Mouse (Mus musculus): ENCODE results near the gene Fbln1. TPM values are rescaled to one million over a fixed set of nuclear protein-coding genes. Genes with fewer than 3 reads are reported as not detected.

The Fbln1 gene
- polyA plus RNA-seq, 1 experiment, result not detected

- H3K4me3 ChIP-seq (ENCODE audit: insufficient read depth, low read depth, low read length), result no peak overlapping the region
- TF ChIP-seq CTCF (IDR thresholded peaks at IDR 0.05; ENCODE audit: insufficient read depth, low read depth, low read length), result no peak
- TF ChIP-seq POLR2A (IDR thresholded peaks at IDR 0.05; ENCODE audit: insufficient read depth, low read depth, low read length), result no peak
- no peak overlapping the region for H3K27ac ChIP-seq (ENCODE audit: insufficient read depth, low read depth, low read length)
- WGBS, result 70% methylated on average over 14 of the region's 14 CpGs
- H3K4me1 ChIP-seq (ENCODE audit: control insufficient read depth, insufficient read depth, low read length), result peaks cover 6% of the 10 kb centered on the region
Measured at GRCm38 (mm10) chr15:85200446-85201289, 5.1 kb upstream of the Fbln1 start.

GRCm38 (mm10) chr15:85202199-85202598 is 3.5 kb upstream of the Fbln1 start:
- no peak overlapping the region for H3K4me3 ChIP-seq (ENCODE audit: insufficient read depth, low read depth, low read length)
- WGBS, result 90% methylated on average over 9 of the region's 9 CpGs
- no peak for TF ChIP-seq POLR2A (IDR thresholded peaks at IDR 0.05; ENCODE audit: insufficient read depth, low read depth, low read length)
- no peak overlapping the region for H3K27ac ChIP-seq (ENCODE audit: insufficient read depth, low read depth, low read length)
- peaks cover 15% of the 10 kb centered on the region for H3K4me1 ChIP-seq (ENCODE audit: control insufficient read depth, insufficient read depth, low read length)

GRCm38 (mm10) chr15:85202787-85203186 is 3.0 kb upstream of the Fbln1 start:
- Histone ChIP-seq H3K4me1 (ENCODE audit: control insufficient read depth, insufficient read depth, low read length) (peaks cover 21% of the 10 kb centered on the region), H3K4me3 (ENCODE audit: insufficient read depth, low read depth, low read length) (no peak overlapping the region), H3K27ac (ENCODE audit: insufficient read depth, low read depth, low read length) (no peak overlapping the region)
- 70% methylated on average over 5 of the region's 5 CpGs for WGBS
- TF ChIP-seq CTCF (IDR thresholded peaks at IDR 0.05; ENCODE audit: insufficient read depth, low read depth, low read length) (no peak), POLR2A (IDR thresholded peaks at IDR 0.05; ENCODE audit: insufficient read depth, low read depth, low read length) (no peak)

- 90% methylated on average over 8 of the region's 8 CpGs for WGBS
- TF ChIP-seq CTCF (IDR thresholded peaks at IDR 0.05; ENCODE audit: insufficient read depth, low read depth, low read length) (no peak), POLR2A (IDR thresholded peaks at IDR 0.05; ENCODE audit: insufficient read depth, low read depth, low read length) (no peak)
- Histone ChIP-seq H3K4me1 (ENCODE audit: control insufficient read depth, insufficient read depth, low read length) (peaks cover 29% of the 10 kb centered on the region), H3K27ac (ENCODE audit: insufficient read depth, low read depth, low read length) (no peak overlapping the region), H3K4me3 (ENCODE audit: insufficient read depth, low read depth, low read length) (no peak overlapping the region)
Measured at GRCm38 (mm10) chr15:85204383-85204782, 1.4 kb upstream of the Fbln1 start.

GRCm38 (mm10) chr15:85206703-85207075 is 940 bp downstream of the Fbln1 start:
- no peak for TF ChIP-seq POLR2A (IDR thresholded peaks at IDR 0.05; ENCODE audit: insufficient read depth, low read depth, low read length)
- no peak for TF ChIP-seq CTCF (IDR thresholded peaks at IDR 0.05; ENCODE audit: insufficient read depth, low read depth, low read length)
- Histone ChIP-seq H3K4me1 (ENCODE audit: control insufficient read depth, insufficient read depth, low read length) (peaks cover 26% of the 10 kb centered on the region), H3K4me3 (ENCODE audit: insufficient read depth, low read depth, low read length) (no peak overlapping the region), H3K27ac (ENCODE audit: insufficient read depth, low read depth, low read length) (no peak overlapping the region)
- 61% methylated on average over 3 of the region's 3 CpGs for WGBS

GRCm38 (mm10) chr15:85207081-85207480 is 1.3 kb downstream of the Fbln1 start:
- H3K27ac ChIP-seq (ENCODE audit: insufficient read depth, low read depth, low read length), result peak overlapping the region; percentile 40; the same call in 1 of the 2 replicates
- H3K4me1 ChIP-seq (ENCODE audit: control insufficient read depth, insufficient read depth, low read length), result peaks cover 26% of the 10 kb centered on the region
- 55% methylated on average over 3 of the region's 3 CpGs for WGBS
- TF ChIP-seq CTCF (IDR thresholded peaks at IDR 0.05; ENCODE audit: insufficient read depth, low read depth, low read length) (no peak), POLR2A (IDR thresholded peaks at IDR 0.05; ENCODE audit: insufficient read depth, low read depth, low read length) (no peak)
- H3K4me3 ChIP-seq (ENCODE audit: insufficient read depth, low read depth, low read length), result no peak overlapping the region

- TF ChIP-seq POLR2A (IDR thresholded peaks at IDR 0.05; ENCODE audit: insufficient read depth, low read depth, low read length) (no peak), CTCF (IDR thresholded peaks at IDR 0.05; ENCODE audit: insufficient read depth, low read depth, low read length) (no peak)
- Histone ChIP-seq H3K27ac (ENCODE audit: insufficient read depth, low read depth, low read length) (peak overlapping the region; percentile 40; the same call in 1 of the 2 replicates), H3K4me1 (ENCODE audit: control insufficient read depth, insufficient read depth, low read length) (peaks cover 26% of the 10 kb centered on the region), H3K4me3 (ENCODE audit: insufficient read depth, low read depth, low read length) (no peak overlapping the region)
- WGBS, result 42% methylated on average over 2 of the region's 2 CpGs
Measured at GRCm38 (mm10) chr15:85207763-85208162, 2.0 kb downstream of the Fbln1 start.

- 10% methylated on average over 10 of the region's 10 CpGs for WGBS
- TF ChIP-seq POLR2A (IDR thresholded peaks at IDR 0.05; ENCODE audit: insufficient read depth, low read depth, low read length), result no peak
- no peak for TF ChIP-seq CTCF (IDR thresholded peaks at IDR 0.05; ENCODE audit: insufficient read depth, low read depth, low read length)
- Histone ChIP-seq H3K4me1 (ENCODE audit: control insufficient read depth, insufficient read depth, low read length) (peaks cover 26% of the 10 kb centered on the region), H3K27ac (ENCODE audit: insufficient read depth, low read depth, low read length) (no peak overlapping the region), H3K4me3 (ENCODE audit: insufficient read depth, low read depth, low read length) (no peak overlapping the region)
Measured at GRCm38 (mm10) chr15:85208332-85208731, 2.6 kb downstream of the Fbln1 start.

GRCm38 (mm10) chr15:85209341-85209740 is 3.6 kb downstream of the Fbln1 start:
- TF ChIP-seq POLR2A (IDR thresholded peaks at IDR 0.05; ENCODE audit: insufficient read depth, low read depth, low read length), result no peak
- no peak for TF ChIP-seq CTCF (IDR thresholded peaks at IDR 0.05; ENCODE audit: insufficient read depth, low read depth, low read length)
- Histone ChIP-seq H3K4me3 (ENCODE audit: insufficient read depth, low read depth, low read length) (no peak overlapping the region), H3K4me1 (ENCODE audit: control insufficient read depth, insufficient read depth, low read length) (peaks cover 26% of the 10 kb centered on the region), H3K27ac (ENCODE audit: insufficient read depth, low read depth, low read length) (no peak overlapping the region)
- WGBS, result 88% methylated on average over 3 of the region's 3 CpGs

All from olfactory bulb, adult 2 months (tissue).